Mouse (Mus musculus): ENCODE measurements at regions not wholly inside any gene's neighbourhood (a gene's known extent, or its start where the extent isn't known, plus 50 kb on each side); places are given as distances from the start of the nearest gene placed in this dataset.

- no peaks in the 10 kb centered on the region for H3K36me3 ChIP-seq (ENCODE audit: control insufficient read depth, insufficient read depth, low read length)
- H3K27ac ChIP-seq (ENCODE audit: low read length), result no peak overlapping the region
- 83% methylated on average over 6 of the region's 6 CpGs for WGBS
- H3K27me3 ChIP-seq (ENCODE audit: control insufficient read depth, insufficient read depth, low read length), result no peaks in the 10 kb centered on the region
- H3K4me2 ChIP-seq (ENCODE audit: low read depth, low read length), result no peak overlapping the region
- no peak overlapping the region for H3K9ac ChIP-seq (ENCODE audit: low read length)
- no peak overlapping the region for H3K4me3 ChIP-seq (replicated peaks; ENCODE audit: low read length)
- no peak for ATAC-seq (ENCODE audit: insufficient read depth, low FRiP score)
- peaks cover 12% of the 10 kb centered on the region for H3K4me1 ChIP-seq (ENCODE audit: control insufficient read depth, insufficient read depth, low read length)
- H3K9me3 ChIP-seq (replicated peaks; ENCODE audit: control insufficient read depth, low read length), result no peaks in the 10 kb centered on the region
Observed at GRCm38 (mm10) chr16:44611525-44611924, 52.8 kb upstream of the Boc start.

- Histone ChIP-seq H3K36me3 (ENCODE audit: control insufficient read depth, insufficient read depth, low read length) (no peaks in the 10 kb centered on the region), H3K9me3 (replicated peaks; ENCODE audit: control insufficient read depth, low read length) (no peaks in the 10 kb centered on the region), H3K27ac (ENCODE audit: low read length) (no peak overlapping the region), H3K4me3 (replicated peaks; ENCODE audit: low read length) (no peak overlapping the region), H3K27me3 (ENCODE audit: control insufficient read depth, insufficient read depth, low read length) (no peaks in the 10 kb centered on the region), H3K4me1 (ENCODE audit: control insufficient read depth, insufficient read depth, low read length) (no peaks in the 10 kb centered on the region), H3K4me2 (ENCODE audit: low read depth, low read length) (no peak overlapping the region), H3K9ac (ENCODE audit: low read length) (no peak overlapping the region)
- no peak for ATAC-seq (ENCODE audit: insufficient read depth, low FRiP score)
- WGBS, result 97% methylated on average over 1 of the region's 1 CpGs
Observed at GRCm38 (mm10) chr16:44608586-44608985, 49.9 kb upstream of the Boc start.

Measured in stomach, embryonic 16.5 days (tissue).